Mouse (Mus musculus): ENCODE results near the gene Pcdh7. TPM values are rescaled to one million over a fixed set of nuclear protein-coding genes. Genes with fewer than 3 reads are reported as not detected.

Pcdh7 gene
- polyA plus RNA-seq, 1 experiment: 3.6 TPM

GRCm38 (mm10) chr5:57782546-57782945 lies 64.8 kb downstream of the Pcdh7 start:
- Histone ChIP-seq H3K27ac (ENCODE audit: control insufficient read depth, insufficient read depth, low read length) (no peak overlapping the region), H3K4me3 (ENCODE audit: control insufficient read depth, insufficient read depth, low read length) (no peak overlapping the region), H3K36me3 (ENCODE audit: control insufficient read depth, insufficient read depth, low read length) (no peaks in the 10 kb centered on the region), H3K27me3 (ENCODE audit: control insufficient read depth, insufficient read depth, low read length) (no peaks in the 10 kb centered on the region), H3K4me1 (replicated peaks; ENCODE audit: control insufficient read depth, insufficient read depth, low read length) (no peaks in the 10 kb centered on the region)
- no peak for TF ChIP-seq POLR2A (IDR thresholded peaks at IDR 0.05; ENCODE audit: control insufficient read depth, extremely low read depth, insufficient read depth, low read length, poor library complexity)
- no peak for TF ChIP-seq CTCF (IDR thresholded peaks at IDR 0.05; ENCODE audit: borderline replicate concordance, control insufficient read depth, extremely low read depth, insufficient read depth, low read length, poor library complexity)
- DNase-seq: no peak
- WGBS: 46% methylated on average over 3 of the region's 3 CpGs

GRCm38 (mm10) chr5:57788775-57789509 lies 71.2 kb downstream of the Pcdh7 start:
- Histone ChIP-seq H3K27ac (ENCODE audit: control insufficient read depth, insufficient read depth, low read length) (no peak overlapping the region), H3K27me3 (ENCODE audit: control insufficient read depth, insufficient read depth, low read length) (no peaks in the 10 kb centered on the region), H3K36me3 (ENCODE audit: control insufficient read depth, insufficient read depth, low read length) (no peaks in the 10 kb centered on the region), H3K4me1 (replicated peaks; ENCODE audit: control insufficient read depth, insufficient read depth, low read length) (no peaks in the 10 kb centered on the region), H3K4me3 (ENCODE audit: control insufficient read depth, insufficient read depth, low read length) (no peak overlapping the region)
- DNase-seq: no peak
- TF ChIP-seq POLR2A (IDR thresholded peaks at IDR 0.05; ENCODE audit: control insufficient read depth, extremely low read depth, insufficient read depth, low read length, poor library complexity): no peak
- no peak for TF ChIP-seq CTCF (IDR thresholded peaks at IDR 0.05; ENCODE audit: borderline replicate concordance, control insufficient read depth, extremely low read depth, insufficient read depth, low read length, poor library complexity)
- 82% methylated on average over 4 of the region's 4 CpGs for WGBS

- TF ChIP-seq CTCF (IDR thresholded peaks at IDR 0.05; ENCODE audit: borderline replicate concordance, control insufficient read depth, extremely low read depth, insufficient read depth, low read length, poor library complexity): no peak
- no peak for TF ChIP-seq POLR2A (IDR thresholded peaks at IDR 0.05; ENCODE audit: control insufficient read depth, extremely low read depth, insufficient read depth, low read length, poor library complexity)
- no peaks in the 10 kb centered on the region for H3K27me3 ChIP-seq (ENCODE audit: control insufficient read depth, insufficient read depth, low read length)
- H3K4me3 ChIP-seq (ENCODE audit: control insufficient read depth, insufficient read depth, low read length): no peak overlapping the region
- no peaks in the 10 kb centered on the region for H3K4me1 ChIP-seq (replicated peaks; ENCODE audit: control insufficient read depth, insufficient read depth, low read length)
- H3K36me3 ChIP-seq (ENCODE audit: control insufficient read depth, insufficient read depth, low read length): no peaks in the 10 kb centered on the region
- DNase-seq: no peak
- H3K27ac ChIP-seq (ENCODE audit: control insufficient read depth, insufficient read depth, low read length): no peak overlapping the region
These were observed 78.6 kb downstream of the Pcdh7 start for GRCm38 (mm10) chr5:57796337-57796736.

GRCm38 (mm10) chr5:57797951-57798670 lies 80.3 kb downstream of the Pcdh7 start:
- Histone ChIP-seq H3K27me3 (ENCODE audit: control insufficient read depth, insufficient read depth, low read length) (no peaks in the 10 kb centered on the region), H3K27ac (ENCODE audit: control insufficient read depth, insufficient read depth, low read length) (no peak overlapping the region), H3K36me3 (ENCODE audit: control insufficient read depth, insufficient read depth, low read length) (no peaks in the 10 kb centered on the region), H3K4me1 (replicated peaks; ENCODE audit: control insufficient read depth, insufficient read depth, low read length) (no peaks in the 10 kb centered on the region), H3K4me3 (ENCODE audit: control insufficient read depth, insufficient read depth, low read length) (no peak overlapping the region)
- DNase-seq: no peak
- WGBS: 84% methylated on average over 7 of the region's 7 CpGs
- TF ChIP-seq CTCF (IDR thresholded peaks at IDR 0.05; ENCODE audit: borderline replicate concordance, control insufficient read depth, extremely low read depth, insufficient read depth, low read length, poor library complexity): no peak
- no peak for TF ChIP-seq POLR2A (IDR thresholded peaks at IDR 0.05; ENCODE audit: control insufficient read depth, extremely low read depth, insufficient read depth, low read length, poor library complexity)

- H3K27me3 ChIP-seq (ENCODE audit: control insufficient read depth, insufficient read depth, low read length): no peaks in the 10 kb centered on the region
- no peak overlapping the region for H3K27ac ChIP-seq (ENCODE audit: control insufficient read depth, insufficient read depth, low read length)
- no peak for TF ChIP-seq POLR2A (IDR thresholded peaks at IDR 0.05; ENCODE audit: control insufficient read depth, extremely low read depth, insufficient read depth, low read length, poor library complexity)
- TF ChIP-seq CTCF (IDR thresholded peaks at IDR 0.05; ENCODE audit: borderline replicate concordance, control insufficient read depth, extremely low read depth, insufficient read depth, low read length, poor library complexity): no peak
- H3K4me1 ChIP-seq (replicated peaks; ENCODE audit: control insufficient read depth, insufficient read depth, low read length): no peaks in the 10 kb centered on the region
- WGBS: 95% methylated on average over 3 of the region's 3 CpGs
- no peak for DNase-seq
- no peaks in the 10 kb centered on the region for H3K36me3 ChIP-seq (ENCODE audit: control insufficient read depth, insufficient read depth, low read length)
- no peak overlapping the region for H3K4me3 ChIP-seq (ENCODE audit: control insufficient read depth, insufficient read depth, low read length)
These were observed 85.3 kb downstream of the Pcdh7 start for GRCm38 (mm10) chr5:57803108-57803507.

GRCm38 (mm10) chr5:57803890-57804289 lies 86.1 kb downstream of the Pcdh7 start:
- DNase-seq: no peak
- H3K4me1 ChIP-seq (replicated peaks; ENCODE audit: control insufficient read depth, insufficient read depth, low read length): no peaks in the 10 kb centered on the region
- no peaks in the 10 kb centered on the region for H3K36me3 ChIP-seq (ENCODE audit: control insufficient read depth, insufficient read depth, low read length)
- no peaks in the 10 kb centered on the region for H3K27me3 ChIP-seq (ENCODE audit: control insufficient read depth, insufficient read depth, low read length)
- no peak overlapping the region for H3K27ac ChIP-seq (ENCODE audit: control insufficient read depth, insufficient read depth, low read length)
- TF ChIP-seq CTCF (IDR thresholded peaks at IDR 0.05; ENCODE audit: borderline replicate concordance, control insufficient read depth, extremely low read depth, insufficient read depth, low read length, poor library complexity): no peak
- no peak for TF ChIP-seq POLR2A (IDR thresholded peaks at IDR 0.05; ENCODE audit: control insufficient read depth, extremely low read depth, insufficient read depth, low read length, poor library complexity)
- 97% methylated on average over 5 of the region's 5 CpGs for WGBS
- no peak overlapping the region for H3K4me3 ChIP-seq (ENCODE audit: control insufficient read depth, insufficient read depth, low read length)
